Mouse (Mus musculus) C2C12 (cell line): ENCODE results near the gene H2-Aa.

Experiments used
- CEBPB ChIP-seq: IDR thresholded peaks from one replicate; pipeline ENCODE4 v1.6.1; 2011; ENCODE audit warnings: low read depth, mild to moderate bottlenecking, control low read depth, moderate library complexity
- CTCF ChIP-seq: IDR thresholded peaks from one replicate; pipeline ENCODE4 v1.5.1; 2011; ENCODE audit not compliant: control insufficient read depth, insufficient read depth, insufficient read length
- MAX ChIP-seq: IDR thresholded peaks from one replicate; pipeline ENCODE4 v1.6.1; 2011; ENCODE audit warnings: mild to moderate bottlenecking, control low read depth
- MYOD1 ChIP-seq: IDR thresholded peaks from one replicate; pipeline ENCODE4 v1.6.1; 2011; ENCODE audit warnings: low read depth; ENCODE audit not compliant: control insufficient read depth, insufficient read length
- MYOG ChIP-seq: IDR thresholded peaks from one replicate; pipeline ENCODE4 v1.6.1; 2011; ENCODE audit not compliant: control insufficient read depth, insufficient read length; ENCODE audit errors: extremely low read depth
- USF1 ChIP-seq: IDR thresholded peaks from one replicate; pipeline ENCODE4 v1.6.1; 2011; ENCODE audit warnings: low read depth, mild to moderate bottlenecking, control low read depth, moderate library complexity

DNA sequence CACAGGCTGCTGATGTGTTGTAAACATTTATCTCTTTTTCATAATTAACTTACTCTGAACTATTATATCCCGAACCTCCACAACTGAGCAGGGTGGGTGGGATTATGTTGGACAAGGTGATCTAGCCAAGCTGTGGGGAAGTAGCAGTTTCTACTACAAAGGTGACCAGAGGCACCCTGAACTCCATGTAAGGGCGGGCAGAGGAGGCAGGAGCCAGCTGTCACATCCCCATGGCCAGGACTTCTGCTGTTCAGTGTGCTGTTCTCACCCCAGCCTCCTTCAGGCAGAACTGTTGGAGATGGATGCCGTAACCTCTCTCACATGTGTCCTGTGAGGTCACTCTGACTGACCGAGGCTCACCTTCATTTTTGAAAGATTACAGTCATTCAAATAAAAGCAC is 17.8 kb downstream of the H2-Aa start:
- TF ChIP-seq CTCF (no peak), CEBPB (no peak), MAX (no peak), MYOG (no peak), MYOD1 (no peak), USF1 (no peak)
